ENCODE assay signal across 17 mouse cellular contexts in the genomic region with DNA sequence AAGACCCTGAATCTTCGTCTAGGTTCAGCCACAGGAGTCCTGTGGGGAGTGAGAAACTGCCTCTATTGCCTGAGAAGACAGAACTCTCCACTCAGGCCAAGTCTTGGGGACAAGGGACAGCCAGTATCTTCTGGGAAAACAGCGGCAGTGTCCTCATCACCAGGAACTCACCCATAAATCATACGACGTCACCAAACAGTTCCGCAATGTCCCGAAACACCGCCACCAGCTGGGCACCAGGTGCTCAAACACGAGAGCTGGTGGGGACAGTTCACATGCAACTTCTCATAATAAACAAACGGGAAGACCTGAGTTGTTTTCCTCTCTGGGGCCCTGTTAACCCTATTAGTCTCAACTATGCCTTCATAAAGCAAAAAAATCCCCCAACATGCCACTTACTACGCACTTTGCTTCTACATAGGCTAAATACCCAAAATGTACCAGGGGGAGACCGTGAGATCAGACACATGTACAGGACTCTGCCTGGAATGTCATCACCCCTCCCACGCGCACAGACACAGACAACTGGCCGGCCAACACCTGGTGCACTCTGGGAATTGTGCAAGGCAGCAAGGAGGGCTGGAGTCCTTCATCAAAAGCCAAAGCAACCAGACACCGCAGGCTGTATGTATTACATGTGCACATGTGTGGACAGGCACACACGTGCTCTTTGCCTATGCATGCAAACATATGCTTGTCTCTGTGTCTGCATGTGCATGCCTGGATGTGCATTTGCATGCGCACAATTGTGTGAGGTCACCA. TPM values are rescaled to one million over a fixed set of nuclear protein-coding genes. Genes with fewer than 3 reads are reported as not detected.
DNase-seq lines count a peak whose midpoint lies in the region; ATAC-seq lines count a peak whose summit lies in the region.
"Had no signal": no experiment of that assay in that cellular context is flagged by ENCODE, and none has a peak within 500 bp of the region (broad histone marks: within the 10 kb centered on the region; RNA-seq: fewer than 3 reads in every experiment).

No protein-coding gene starts in this region.

- 0 out of 2 replicates have a peak overlapping the region, but pooled peaks have one; percentile 1 for H3K9ac ChIP-seq in heart, embryonic 15.5 days
- no peak overlapping the region for H3K9ac ChIP-seq in kidney, embryonic 14.5 days (ENCODE audit: low read depth, low read length)
- H3K9ac ChIP-seq in limb, embryonic 13.5 days, result no peak overlapping the region
- H3K9ac ChIP-seq: embryonic facial prominence, embryonic 12.5 days; forebrain, embryonic 15.5 days; liver, embryonic 13.5 days had no signal

- H3K4me2 ChIP-seq in heart, embryonic 15.5 days, result no peak overlapping the region
- H3K4me2 ChIP-seq in kidney, embryonic 14.5 days (replicated peaks; ENCODE audit: low read depth, low read length), result no peak overlapping the region; the same call in 1 of the 2 replicates
- H3K4me2 ChIP-seq in limb, embryonic 13.5 days (replicated peaks), result peak overlapping the region; percentile 23; the same call in 1 of the 2 replicates
- H3K4me2 ChIP-seq: embryonic facial prominence, embryonic 12.5 days; forebrain, embryonic 15.5 days; liver, embryonic 13.5 days had no signal

- H3K4me1 ChIP-seq in heart, embryonic 15.5 days (replicated peaks), result peaks cover 81% of the 10 kb centered on the region
- H3K4me1 ChIP-seq in kidney, embryonic 14.5 days (ENCODE audit: control insufficient read depth, insufficient read depth, low read length), result peaks cover 69% of the 10 kb centered on the region
- H3K4me1 ChIP-seq in limb, embryonic 13.5 days, result peaks cover 95% of the 10 kb centered on the region

- H3K36me3 ChIP-seq in heart, embryonic 15.5 days, result no peaks in the 10 kb centered on the region
- H3K36me3 ChIP-seq in kidney, embryonic 14.5 days (ENCODE audit: control insufficient read depth, insufficient read depth, low read length), result no peaks in the 10 kb centered on the region
- 0 out of 2 replicates have a peak, but pooled peaks cover 6% of the 10 kb centered on the region for H3K36me3 ChIP-seq in limb, embryonic 13.5 days
- H3K36me3 ChIP-seq: embryonic facial prominence, embryonic 12.5 days; forebrain, embryonic 15.5 days; liver, embryonic 13.5 days had no signal

- H3K4me3 ChIP-seq in heart, embryonic 15.5 days, result no peak overlapping the region
- H3K4me3 ChIP-seq in kidney, embryonic 14.5 days (ENCODE audit: low read length), result no peak overlapping the region
- H3K4me3 ChIP-seq in limb, embryonic 13.5 days, result no peak overlapping the region
- H3K4me3 ChIP-seq: embryonic facial prominence, embryonic 12.5 days; forebrain, embryonic 15.5 days; gastrocnemius, adult 2 months; liver, embryonic 13.5 days had no signal

- ATAC-seq in heart, embryonic 15.5 days (replicated peaks; ENCODE audit: insufficient number of reproducible peaks, insufficient read depth, low FRiP score, low read depth), result no peak
- ATAC-seq in kidney, embryonic 14.5 days (ENCODE audit: low FRiP score, low TSS enrichment), result no peak
- ATAC-seq in limb, embryonic 13.5 days (ENCODE audit: low FRiP score, low read depth), result no peak
- ATAC-seq: forebrain, embryonic 15.5 days had no signal

- H3K9me3 ChIP-seq in heart, embryonic 15.5 days (replicated peaks), result no peaks in the 10 kb centered on the region
- H3K9me3 ChIP-seq in kidney, embryonic 14.5 days (ENCODE audit: control insufficient read depth, low read length), result no peaks in the 10 kb centered on the region
- H3K9me3 ChIP-seq in limb, embryonic 13.5 days, result no peaks in the 10 kb centered on the region
- H3K9me3 ChIP-seq: embryonic facial prominence, embryonic 12.5 days; forebrain, embryonic 15.5 days; liver, embryonic 13.5 days had no signal

- intact Hi-C loops in heart, postnatal 25 days (cut with DNase I), result no loop called here
- intact Hi-C loops in left cerebral cortex, postnatal 4 days (cut with DNase I), result no loop called here

- DNase-seq in adrenal gland, postnatal 36 days, result peak; percentile 44 to 45
- no peak for DNase-seq in adrenal gland, postnatal 14 days
- DNase-seq in heart, postnatal 25 days (ENCODE audit: low spot score), result no peak
- DNase-seq in kidney, postnatal 25 days, result peak; percentile 41 to 59
- no peak for DNase-seq in left cerebral cortex, postnatal 4 days
- DNase-seq: cerebellum, postnatal 25 days; gastrocnemius, adult 2 months; heart, postnatal 14 days; liver, embryonic 13.5 days; right cerebral cortex, postnatal 4 days; thymus, adult 2 months had no signal

- WGBS in heart, embryonic 15.5 days, result 64% methylated on average over 17 of the region's 17 CpGs
- WGBS in kidney, embryonic 14.5 days, result 47% methylated on average over 17 of the region's 17 CpGs
- 42% methylated on average over 17 of the region's 17 CpGs for WGBS in limb, embryonic 13.5 days

- peaks cover 6% of the 10 kb centered on the region; the same call in 1 of the 2 replicates for H3K27me3 ChIP-seq in heart, embryonic 15.5 days
- no peaks in the 10 kb centered on the region for H3K27me3 ChIP-seq in kidney, embryonic 14.5 days (ENCODE audit: control insufficient read depth, insufficient read depth, low read length)
- no peaks in the 10 kb centered on the region for H3K27me3 ChIP-seq in limb, embryonic 13.5 days
- H3K27me3 ChIP-seq: CH12.LX had no signal

- H3K27ac ChIP-seq in heart, embryonic 15.5 days, result peak overlapping the region; percentile 72
- no peak overlapping the region for H3K27ac ChIP-seq in kidney, embryonic 14.5 days (ENCODE audit: low read depth, low read length)
- peak overlapping the region; percentile 22; the same call in 1 of the 2 replicates for H3K27ac ChIP-seq in limb, embryonic 13.5 days
- H3K27ac ChIP-seq: embryonic facial prominence, embryonic 12.5 days; forebrain, embryonic 15.5 days; gastrocnemius, adult 2 months; liver, embryonic 13.5 days had no signal

RNA-seq across cellular contexts. Expression of a gene that starts 8.8 kb away (rescaled TPM):
- 10 to 100 TPM; 30.1 to 68.2 TPM for total RNA-seq in adrenal gland, postnatal 36 days (2021)
- 15.2 and 15.9 TPM in 2 replicates for total RNA-seq in adrenal gland, postnatal 14 days (2021)
- 31.3 and 35.1 TPM in 2 replicates for polyA plus RNA-seq in heart, embryonic 15.5 days (2015; fragmentation: Nextera tagmentation; extraction: Ambion mirVana)
- 1 to 10 TPM in 1 of 2 experiments, under 1 TPM in 1; 0.83 to 1.6 TPM for total RNA-seq in heart, postnatal 25 days (2021)
- 49.3 and 54.2 TPM in 2 replicates for polyA plus RNA-seq in kidney, embryonic 14.5 days (2014; fragmentation: Nextera tagmentation; extraction: Ambion mirVana)
- polyA plus RNA-seq in limb, embryonic 13.5 days (2015; fragmentation: Nextera tagmentation; extraction: Ambion mirVana), result 32.5 and 33.7 TPM in 2 replicates
- 10 to 100 TPM; 13.0 to 14.5 TPM for total RNA-seq in left cerebral cortex, postnatal 4 days (2021)

RNA-seq across cellular contexts. Expression of a gene that starts 46.2 kb away (rescaled TPM):
- not detected for total RNA-seq in adrenal gland, postnatal 36 days (2021)
- total RNA-seq in adrenal gland, postnatal 14 days (2021), result not detected in 2 replicates
- 0.74 TPM in 1 of 2 replicates, not detected in the other for polyA plus RNA-seq in heart, embryonic 15.5 days (2015; fragmentation: Nextera tagmentation; extraction: Ambion mirVana)
- not detected for total RNA-seq in heart, postnatal 25 days (2021)
- polyA plus RNA-seq in kidney, embryonic 14.5 days (2014; fragmentation: Nextera tagmentation; extraction: Ambion mirVana), result 0.17 and 0.34 TPM in 2 replicates
- 1.4 and 1.5 TPM in 2 replicates for polyA plus RNA-seq in limb, embryonic 13.5 days (2015; fragmentation: Nextera tagmentation; extraction: Ambion mirVana)
- total RNA-seq in left cerebral cortex, postnatal 4 days (2021), result under 1 TPM; 0.44 to 0.74 TPM
- total RNA-seq: gastrocnemius, adult 2 months had no signal

Comparison
In these comparisons a context has a peak if more than half of its experiments do, and no peak if none do; other contexts are left out.
1. DNase-seq: peak in adrenal gland, postnatal 36 days (2 of 2) and kidney, postnatal 25 days (2 of 2); none in adrenal gland, postnatal 14 days (single experiment), heart, postnatal 25 days (single experiment) and left cerebral cortex, postnatal 4 days (single experiment).